16 mouse cellular contexts compared by ENCODE assay signal in the genomic region with DNA sequence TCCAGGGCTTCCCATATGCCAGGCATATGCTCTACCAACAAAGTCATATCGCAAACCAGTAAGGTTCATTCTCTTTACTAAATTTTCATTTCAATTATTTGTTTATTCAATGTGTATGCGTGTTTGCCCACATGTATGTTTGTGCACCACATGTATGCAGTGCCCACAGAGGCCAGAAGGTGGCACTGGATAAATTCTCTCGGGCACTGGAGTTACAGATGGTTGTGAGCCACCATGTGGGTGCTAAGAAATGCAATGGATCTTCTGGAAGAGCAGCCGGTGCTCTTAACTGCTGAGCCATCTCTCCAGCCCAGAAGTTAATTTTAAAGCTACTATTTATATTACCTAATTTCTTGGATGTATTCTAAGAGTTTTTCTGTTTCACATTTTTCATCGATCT. TPM values are rescaled to one million over a fixed set of nuclear protein-coding genes. Genes with fewer than 3 reads are reported as not detected.
DNase-seq lines count a peak whose midpoint lies in the region.
"Had no signal": no experiment of that assay in that cellular context is flagged by ENCODE, and none has a peak within 500 bp of the region (broad histone marks: within the 10 kb centered on the region; RNA-seq: fewer than 3 reads in every experiment).

No protein-coding gene starts in this region.

- H3K36me3 ChIP-seq in splenic B cell, adult 2 months (ENCODE audit: control insufficient read depth, insufficient read depth, low read length, poor library complexity, severe bottlenecking), result no peaks in the 10 kb centered on the region
- peaks cover 92% of the 10 kb centered on the region for H3K36me3 ChIP-seq in heart, embryonic 10.5 days

- DNase-seq in layer of hippocampus, adult 11-12 months (ENCODE audit: low spot score), result peak; percentile 22
- DNase-seq in layer of hippocampus, postnatal 10 days (ENCODE audit: low spot score in 2 of 2), result no peak
- DNase-seq in right cerebral cortex, postnatal 4 days, result peak; percentile 19
- no peak for DNase-seq in right cerebral cortex, adult 18-20 months
- peak; percentile 61 for DNase-seq in R1 (ENCODE audit: low read depth, low spot score)
- DNase-seq in splenic B cell, adult 2 months (ENCODE audit: low read depth, low spot score), result peak; percentile 22
- no peak for DNase-seq in left cerebral cortex, adult 18-20 months (ENCODE audit: low spot score in 2 of 2)
- no peak for DNase-seq in heart, embryonic 10.5 days (ENCODE audit: low spot score)
- DNase-seq: gastrocnemius, postnatal 36 days; liver; lung, postnatal 4 days; spleen, adult 18-20 months had no signal

- H3K27me3 ChIP-seq in splenic B cell, adult 2 months (ENCODE audit: control insufficient read depth, insufficient read depth, low read length, poor library complexity, severe bottlenecking), result no peaks in the 10 kb centered on the region
- H3K27me3 ChIP-seq in heart, embryonic 10.5 days (ENCODE audit: insufficient read depth, poor library complexity, severe bottlenecking), result no peaks in the 10 kb centered on the region
- H3K27me3 ChIP-seq: heart, embryonic 15.5 days had no signal

- H3K4me3 ChIP-seq in heart, embryonic 10.5 days, result no peak overlapping the region
- H3K4me3 ChIP-seq: heart, embryonic 15.5 days had no signal

- no peaks in the 10 kb centered on the region for H3K4me1 ChIP-seq in heart, embryonic 10.5 days
- H3K4me1 ChIP-seq: heart, embryonic 15.5 days had no signal

- H3K27ac ChIP-seq in heart, embryonic 10.5 days, result no peak overlapping the region
- H3K27ac ChIP-seq: heart, embryonic 15.5 days; hindbrain, embryonic 14.5 days had no signal

- no peaks in the 10 kb centered on the region for H3K9me3 ChIP-seq in heart, embryonic 10.5 days
- H3K9me3 ChIP-seq: G1E; heart, embryonic 15.5 days had no signal

- WGBS in heart, embryonic 10.5 days, result 93% methylated on average over 5 of the region's 5 CpGs

RNA-seq across cellular contexts. Expression of a gene that starts 17.7 kb away (rescaled TPM):
- 1 to 10 TPM; 3.0 to 3.2 TPM for total RNA-seq in layer of hippocampus, postnatal 10 days (2021)
- under 1 TPM; 0.14 to 0.33 TPM for total RNA-seq in left cerebral cortex, adult 18-20 months (2021)
- 57.1 and 63.0 TPM in 2 replicates for polyA plus RNA-seq in heart, embryonic 10.5 days (2016; fragmentation: Nextera tagmentation; extraction: Ambion mirVana)
- total RNA-seq: neutrophil, adult 5-6 weeks had no signal

RNA-seq across cellular contexts. Expression of a gene that starts 17.9 kb away (rescaled TPM):
- total RNA-seq in layer of hippocampus, postnatal 10 days (2021), result 10 to 100 TPM; 24.1 to 25.0 TPM
- total RNA-seq in left cerebral cortex, adult 18-20 months (2021), result 10 to 100 TPM; 17.0 to 19.5 TPM
- polyA plus RNA-seq in heart, embryonic 10.5 days (2016; fragmentation: Nextera tagmentation; extraction: Ambion mirVana), result 152 and 184 TPM in 2 replicates

RNA-seq across cellular contexts. Expression of a gene that starts 20.5 kb away (rescaled TPM):
- 10 to 100 TPM; 82.4 to 89.3 TPM for total RNA-seq in layer of hippocampus, postnatal 10 days (2021)
- total RNA-seq in left cerebral cortex, adult 18-20 months (2021), result 100 to 1,000 TPM; 154 to 159 TPM
- polyA plus RNA-seq in heart, embryonic 10.5 days (2016; fragmentation: Nextera tagmentation; extraction: Ambion mirVana), result 103 and 106 TPM in 2 replicates

RNA-seq across cellular contexts. Expression of a gene that starts 39.6 kb away (rescaled TPM):
- 10 to 100 TPM; 63.1 to 71.6 TPM for total RNA-seq in layer of hippocampus, postnatal 10 days (2021)
- total RNA-seq in left cerebral cortex, adult 18-20 months (2021), result 10 to 100 TPM; 69.5 to 85.5 TPM
- polyA plus RNA-seq in heart, embryonic 10.5 days (2016; fragmentation: Nextera tagmentation; extraction: Ambion mirVana), result 76.3 and 127 TPM in 2 replicates

Comparison
In these comparisons a context has a peak if more than half of its experiments do, and no peak if none do; other contexts are left out.
1. DNase-seq: peak in layer of hippocampus, adult 11-12 months (single experiment), right cerebral cortex, postnatal 4 days (single experiment), R1 (single experiment) and splenic B cell, adult 2 months (single experiment); none in layer of hippocampus, postnatal 10 days (0 of 2), right cerebral cortex, adult 18-20 months (single experiment), left cerebral cortex, adult 18-20 months (0 of 2) and heart, embryonic 10.5 days (single experiment).